Mouse (Mus musculus) liver, adult 2 months (tissue): ENCODE measurements around the gene Esrrb.

Experiments
- CTCF ChIP-seq: fragments of 200-500 bp; IDR thresholded peaks from 2 replicates; pipeline ENCODE4 v1.5.1; 2011; ENCODE audit warnings: low read depth, low read length, control low read depth
- POLR2A ChIP-seq: fragments of 200-500 bp; IDR thresholded peaks from 2 replicates; pipeline ENCODE4 v1.6.1; 2011; ENCODE audit warnings: low read length, control low read depth; ENCODE audit not compliant: insufficient read depth; ENCODE audit errors: extremely low read depth

DNA sequence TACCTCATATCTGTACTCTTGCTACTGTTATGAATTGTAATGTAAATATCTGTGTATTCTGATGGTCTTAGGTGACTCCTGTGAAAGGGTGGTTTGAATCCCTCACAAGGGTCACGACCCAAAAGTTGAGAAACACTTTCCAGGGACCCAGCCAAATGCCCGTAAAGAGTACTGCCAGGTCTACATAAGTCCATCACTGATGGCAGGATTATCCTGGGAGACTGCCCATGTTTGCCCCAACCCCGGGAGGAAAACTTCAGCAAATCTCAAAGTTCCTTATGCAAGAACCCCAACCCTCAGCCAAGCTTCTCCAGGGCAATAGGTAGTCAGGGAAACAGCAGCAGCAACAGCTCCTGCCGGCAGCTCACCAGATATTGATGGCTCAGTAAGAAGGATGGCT lies 178.6 kb downstream of the Esrrb start:
- no peak for TF ChIP-seq POLR2A
- no peak for TF ChIP-seq CTCF
